Mouse (Mus musculus) R1 (cell line): ENCODE results near the gene Serpinb8.

Experiments used
- DNase-seq: peaks from one replicate; pipeline ENCODE4 v3.0.0-alpha.2; 2018; ENCODE audit warnings: low read depth, low spot score

The Serpinb8 gene

DNA sequence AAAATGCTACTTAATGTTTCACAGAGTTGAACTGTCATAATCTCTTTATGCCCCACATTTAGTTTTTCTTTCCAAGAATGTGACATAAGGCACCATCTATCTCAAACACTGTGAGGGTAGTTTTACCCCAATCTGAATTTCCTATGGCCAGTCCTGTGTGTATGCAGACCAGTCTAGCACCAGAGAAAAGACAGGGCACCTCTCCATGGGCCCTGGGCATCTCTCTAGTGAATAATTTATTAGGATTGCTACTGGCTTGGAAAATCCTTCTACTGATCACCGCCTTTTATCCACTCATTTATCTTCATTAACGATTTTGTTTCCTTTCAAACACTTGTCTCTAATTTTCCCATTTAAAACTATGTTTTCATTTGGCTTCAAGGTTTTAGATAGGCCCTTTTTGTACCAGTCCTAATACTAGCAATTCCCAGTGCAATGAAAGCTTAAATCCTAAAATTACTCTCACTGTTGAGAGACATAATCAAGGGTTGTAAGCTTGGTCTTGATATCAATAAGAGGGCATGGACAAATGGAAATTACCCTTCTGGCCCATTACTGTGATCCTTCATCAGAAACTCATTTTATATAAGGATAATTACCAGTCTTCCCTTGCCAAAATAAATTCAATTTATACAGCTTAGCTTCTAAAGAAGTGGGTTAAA lies 52.8 kb downstream of the Serpinb8 start:
- no peak for DNase-seq

DNA sequence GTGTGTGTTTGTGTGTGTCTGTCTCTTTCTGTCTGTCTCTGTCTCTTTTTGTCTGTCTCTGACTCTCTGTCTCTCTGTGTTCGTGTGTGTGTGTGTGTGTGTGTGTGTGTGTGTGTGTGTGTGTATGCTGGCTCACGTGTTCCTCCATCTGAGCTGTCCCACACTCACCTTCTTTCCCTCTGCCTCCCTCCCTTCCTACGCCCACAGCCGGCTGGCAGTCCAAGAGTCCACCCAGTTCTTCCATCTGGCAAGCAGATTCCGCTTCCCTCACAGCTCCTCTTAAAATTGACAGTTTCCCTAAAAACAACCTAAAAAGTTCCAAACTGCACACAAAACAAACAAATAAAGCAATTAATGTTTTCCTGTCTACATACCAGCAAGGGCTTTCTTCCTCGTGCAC lies 55.3 kb downstream of the Serpinb8 start:
- DNase-seq = no peak

DNA sequence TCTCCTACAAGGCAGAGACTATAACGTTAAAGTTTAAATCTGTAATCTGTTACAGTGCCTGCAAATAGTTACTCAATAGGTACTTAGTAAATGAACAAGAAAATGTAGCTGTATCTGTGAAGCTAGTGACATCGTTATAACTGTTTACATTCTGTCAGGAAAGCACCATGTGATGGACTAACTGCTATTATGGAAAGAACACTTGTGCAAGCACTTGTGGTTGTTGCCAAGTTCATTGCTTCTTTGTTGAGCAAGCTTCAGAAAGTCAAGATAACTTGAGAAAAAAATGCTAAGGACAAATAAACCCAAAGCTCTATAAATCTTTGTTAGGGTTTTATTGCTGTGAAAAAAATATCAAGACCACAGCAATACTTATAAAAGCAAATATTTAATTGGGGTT lies 67.9 kb downstream of the Serpinb8 start:
- DNase-seq = no peak
